Mouse (Mus musculus): Measurements from ENCODE around the gene Pcyox1. TPM values are rescaled to one million over a fixed set of nuclear protein-coding genes. Genes with fewer than 3 reads are reported as not detected.

Pcyox1 gene
- polyA plus RNA-seq, 1 experiment from 2014 or later: 113 TPM

DNA sequence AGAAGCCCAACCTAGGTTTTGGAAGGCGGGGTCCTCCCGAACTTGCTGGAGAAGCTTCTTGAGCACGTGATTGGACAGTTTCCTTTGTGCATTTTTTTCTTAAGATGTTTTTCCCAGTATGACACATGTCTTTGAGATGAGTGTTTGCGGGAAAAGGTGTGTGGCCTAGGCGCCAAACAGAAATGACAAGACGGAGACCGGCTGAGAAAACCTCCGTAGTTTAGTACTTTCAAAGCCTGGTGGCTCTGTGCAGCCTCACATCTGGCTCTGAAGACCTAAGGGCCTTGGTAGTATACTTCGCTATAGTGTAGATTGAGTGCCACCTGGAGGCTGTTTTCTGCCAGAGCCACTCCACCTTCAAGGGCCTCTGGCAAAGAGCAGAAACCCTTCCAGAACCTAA is 4.0 kb upstream of the Pcyox1 start:
- peak overlapping the region; percentile 48 for H3K4me2 ChIP-seq (replicated peaks; ENCODE audit: low read depth, low read length)
- H3K36me3 ChIP-seq (ENCODE audit: insufficient read depth, low read length): no peaks in the 10 kb centered on the region
- no peaks in the 10 kb centered on the region for H3K9me3 ChIP-seq (ENCODE audit: low read length)
- no peaks in the 10 kb centered on the region; the same call in 1 of the 2 replicates for H3K27me3 ChIP-seq (ENCODE audit: insufficient read depth, low read length)
- WGBS: 2% methylated on average over 9 of the region's 9 CpGs
- no peak overlapping the region for H3K27ac ChIP-seq (ENCODE audit: low read length)
- ATAC-seq (ENCODE audit: low FRiP score, low TSS enrichment): peak; percentile 57
- H3K4me3 ChIP-seq (ENCODE audit: low read length): peak overlapping the region; percentile 39
- peak overlapping the region; percentile 40 for H3K9ac ChIP-seq (replicated peaks; ENCODE audit: low read length)
- H3K4me1 ChIP-seq (ENCODE audit: insufficient read depth, low read length): peaks cover 12% of the 10 kb centered on the region

DNA sequence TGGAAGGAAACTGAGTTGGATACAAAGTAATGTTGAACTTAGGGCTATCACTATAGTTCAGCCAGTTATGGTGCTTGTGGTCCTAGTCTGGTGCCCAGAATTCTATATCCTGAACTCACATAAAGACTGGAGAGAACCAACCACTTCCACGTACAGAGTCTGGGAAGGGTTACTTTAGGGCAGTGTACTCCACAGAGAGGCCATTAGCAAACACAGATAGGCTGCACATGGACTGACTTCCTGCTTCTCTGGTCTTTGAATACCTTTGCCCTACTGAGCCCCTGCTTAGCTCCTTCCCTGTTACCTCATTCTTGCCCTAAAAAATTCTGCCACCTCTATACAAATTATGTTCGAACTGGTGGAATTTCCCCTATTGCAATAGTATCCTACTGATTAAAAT is 3.0 kb upstream of the Pcyox1 start:
- Histone ChIP-seq H3K36me3 (ENCODE audit: insufficient read depth, low read length) (no peaks in the 10 kb centered on the region), H3K4me2 (replicated peaks; ENCODE audit: low read depth, low read length) (no peak overlapping the region), H3K4me3 (ENCODE audit: low read length) (no peak overlapping the region), H3K9ac (replicated peaks; ENCODE audit: low read length) (no peak overlapping the region), H3K27me3 (ENCODE audit: insufficient read depth, low read length) (no peaks in the 10 kb centered on the region; the same call in 1 of the 2 replicates), H3K4me1 (ENCODE audit: insufficient read depth, low read length) (peaks cover 22% of the 10 kb centered on the region), H3K9me3 (ENCODE audit: low read length) (no peaks in the 10 kb centered on the region), H3K27ac (ENCODE audit: low read length) (no peak overlapping the region)
- ATAC-seq (ENCODE audit: low FRiP score, low TSS enrichment): no peak
- 78% methylated on average over 2 of the region's 2 CpGs for WGBS

DNA sequence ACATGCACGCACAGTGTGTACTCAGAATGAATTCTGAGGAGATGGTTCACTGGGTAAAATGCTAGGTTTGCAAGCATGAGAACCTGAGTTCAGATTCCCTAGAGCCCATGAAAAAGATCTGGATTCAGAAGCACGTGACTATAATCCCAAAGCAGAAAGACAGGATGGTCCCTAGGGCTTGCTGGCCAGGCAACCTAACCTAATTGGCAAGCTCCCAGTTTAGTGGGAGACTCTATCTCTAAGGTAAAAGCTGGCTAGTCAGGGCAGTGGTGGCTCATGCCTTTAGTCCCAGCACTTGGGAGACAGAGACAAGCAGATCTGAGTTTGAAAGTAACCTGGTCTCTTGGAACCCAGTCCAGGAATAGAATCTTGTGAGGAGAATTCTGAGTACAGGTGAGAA is 2.0 kb upstream of the Pcyox1 start:
- no peak for ATAC-seq (ENCODE audit: low FRiP score, low TSS enrichment)

DNA sequence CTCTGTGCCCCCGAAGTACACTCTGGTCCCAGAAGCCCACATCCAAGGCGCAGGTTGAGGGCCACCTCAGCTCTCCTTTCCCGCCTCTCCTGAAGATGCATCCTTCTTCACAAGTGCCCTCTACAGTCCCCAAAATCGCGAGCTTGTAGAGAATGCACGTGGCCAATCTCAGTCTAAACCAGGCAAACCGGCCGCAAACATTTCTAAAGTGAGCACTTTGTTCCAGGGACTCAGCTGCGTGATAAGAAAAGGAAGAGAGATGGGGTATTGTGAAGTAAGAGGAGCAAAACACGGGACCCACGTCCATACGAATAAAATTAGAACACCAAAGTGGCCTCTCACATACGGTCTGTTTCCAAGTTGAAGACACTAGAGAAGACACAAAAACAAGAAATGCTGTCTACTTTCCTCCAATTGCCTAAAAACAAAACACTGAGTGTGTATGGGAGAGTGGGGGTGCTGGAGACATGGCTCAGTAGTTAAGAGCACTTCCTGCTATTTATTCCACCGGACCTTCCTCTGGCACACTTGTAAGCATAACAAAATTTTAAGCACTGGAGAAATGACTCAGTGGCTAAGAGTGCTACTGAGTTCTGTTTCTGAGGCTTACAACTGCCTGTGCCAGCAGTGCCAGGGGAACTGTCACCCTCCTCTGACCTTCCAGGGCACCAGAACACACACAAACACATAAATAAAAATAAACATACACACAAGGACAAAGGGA is 465 bp upstream of the Pcyox1 start:
- H3K36me3 ChIP-seq (ENCODE audit: insufficient read depth, low read length): peaks cover 8% of the 10 kb centered on the region
- WGBS: 5% methylated on average over 14 of the region's 14 CpGs

More for the DNA sequence above, 2.0 kb upstream of the Pcyox1 start:
- Histone ChIP-seq H3K9ac (replicated peaks; ENCODE audit: low read length) (no peak overlapping the region), H3K27me3 (ENCODE audit: insufficient read depth, low read length) (no peaks in the 10 kb centered on the region; the same call in 1 of the 2 replicates), H3K27ac (ENCODE audit: low read length) (no peak overlapping the region), H3K4me1 (ENCODE audit: insufficient read depth, low read length) (peaks cover 26% of the 10 kb centered on the region), H3K4me2 (replicated peaks; ENCODE audit: low read depth, low read length) (no peak overlapping the region), H3K36me3 (ENCODE audit: insufficient read depth, low read length) (peaks cover 4% of the 10 kb centered on the region; the same call in 1 of the 2 replicates), H3K4me3 (ENCODE audit: low read length) (no peak overlapping the region), H3K9me3 (ENCODE audit: low read length) (no peaks in the 10 kb centered on the region)
- WGBS: 83% methylated on average over 2 of the region's 2 CpGs

DNA sequence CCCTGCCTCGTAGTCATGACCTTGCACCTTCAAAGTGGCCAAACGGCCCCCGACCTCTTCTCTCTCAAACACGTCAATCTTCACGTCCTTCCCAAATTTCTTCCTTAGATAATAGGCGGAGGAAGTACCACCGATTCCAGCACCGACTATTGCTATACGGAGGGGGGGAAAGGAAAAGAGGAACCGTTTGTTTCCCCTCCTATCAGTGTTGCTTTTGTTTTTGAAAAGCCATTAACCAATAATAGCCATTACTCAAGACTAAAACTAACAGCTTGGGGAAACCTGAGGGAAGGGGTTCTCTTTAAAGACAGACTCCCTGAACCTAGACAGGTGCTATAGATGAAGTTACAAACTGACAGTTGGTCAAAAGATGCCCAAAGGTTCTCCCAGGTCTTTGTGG is 985 bp downstream of the Pcyox1 start:
- no peaks in the 10 kb centered on the region; the same call in 1 of the 2 replicates for H3K27me3 ChIP-seq (ENCODE audit: insufficient read depth, low read length)
- H3K9ac ChIP-seq (replicated peaks; ENCODE audit: low read length): peak overlapping the region; percentile 80
- peak overlapping the region; percentile 80 for H3K4me3 ChIP-seq (ENCODE audit: low read length)
- WGBS: 27% methylated on average over 10 of the region's 10 CpGs
- no peaks in the 10 kb centered on the region for H3K9me3 ChIP-seq (ENCODE audit: low read length)
- H3K27ac ChIP-seq (ENCODE audit: low read length): no peak overlapping the region
- peaks cover 26% of the 10 kb centered on the region for H3K4me1 ChIP-seq (ENCODE audit: insufficient read depth, low read length)
- no peak for ATAC-seq (ENCODE audit: low FRiP score, low TSS enrichment)
- peak overlapping the region; percentile 79 for H3K4me2 ChIP-seq (replicated peaks; ENCODE audit: low read depth, low read length)
- peaks cover 20% of the 10 kb centered on the region for H3K36me3 ChIP-seq (ENCODE audit: insufficient read depth, low read length)

More for the DNA sequence above, 465 bp upstream of the Pcyox1 start:
- ATAC-seq (ENCODE audit: low FRiP score, low TSS enrichment): no peak
- Histone ChIP-seq H3K9me3 (ENCODE audit: low read length) (no peaks in the 10 kb centered on the region), H3K27ac (ENCODE audit: low read length) (peak overlapping the region; percentile 21), H3K4me1 (ENCODE audit: insufficient read depth, low read length) (peaks cover 26% of the 10 kb centered on the region), H3K4me3 (ENCODE audit: low read length) (peak overlapping the region; percentile 80), H3K9ac (replicated peaks; ENCODE audit: low read length) (peak overlapping the region; percentile 80), H3K4me2 (replicated peaks; ENCODE audit: low read depth, low read length) (peak overlapping the region; percentile 79), H3K27me3 (ENCODE audit: insufficient read depth, low read length) (no peaks in the 10 kb centered on the region; the same call in 1 of the 2 replicates)

DNA sequence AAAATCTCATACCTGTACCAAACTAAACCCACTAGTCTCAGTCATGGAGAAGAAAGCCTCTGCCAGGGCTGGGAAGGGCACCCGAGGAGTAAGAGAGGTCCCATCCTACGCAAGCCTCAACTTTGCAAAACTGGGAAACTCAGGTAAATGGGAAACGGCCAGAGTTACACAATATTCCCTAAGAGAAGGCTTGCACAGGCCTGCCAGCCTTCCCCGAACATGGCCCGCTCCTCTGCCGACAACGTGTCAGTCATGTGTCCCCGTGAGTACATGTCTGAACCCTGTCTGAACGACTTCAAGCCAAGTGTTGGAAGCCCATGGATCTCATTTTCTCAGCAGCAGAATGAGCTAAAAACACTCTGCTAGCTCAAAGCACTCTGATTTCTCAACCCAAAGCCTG is 1.9 kb downstream of the Pcyox1 start:
- ATAC-seq (ENCODE audit: low FRiP score, low TSS enrichment): no peak
- Histone ChIP-seq H3K27me3 (ENCODE audit: insufficient read depth, low read length) (no peaks in the 10 kb centered on the region; the same call in 1 of the 2 replicates), H3K4me1 (ENCODE audit: insufficient read depth, low read length) (peaks cover 23% of the 10 kb centered on the region)

DNA sequence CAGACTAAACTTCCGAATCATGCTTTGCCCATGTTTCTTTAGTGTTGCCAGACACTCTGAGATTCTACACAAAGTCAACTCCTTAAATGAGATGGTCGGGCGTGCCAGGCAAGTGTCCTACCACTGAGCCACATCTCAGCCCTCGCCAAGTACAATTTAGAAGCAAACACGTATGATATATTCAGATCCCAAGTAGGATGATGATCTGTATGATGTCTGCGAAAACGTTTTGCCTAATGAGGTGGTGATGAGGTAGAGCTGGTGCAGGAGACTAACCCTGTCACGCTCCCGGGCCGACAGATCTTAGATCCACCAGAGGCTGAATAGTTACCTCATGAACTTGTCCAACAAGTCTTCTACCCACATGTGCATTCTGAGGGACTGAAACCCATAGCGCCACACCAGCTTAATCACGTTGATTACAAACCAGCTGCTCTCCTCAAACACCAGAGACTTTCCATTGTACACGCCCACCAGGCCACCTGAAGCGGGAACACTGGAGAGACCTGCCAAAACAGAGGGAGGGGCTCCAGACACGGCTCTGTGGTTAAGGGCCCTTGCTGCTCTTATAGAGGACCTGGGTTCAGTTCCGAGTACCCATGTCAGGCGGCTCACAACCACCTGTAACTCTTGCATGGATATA is 2.8 kb downstream of the Pcyox1 start:
- 87% methylated on average over 17 of the region's 17 CpGs for WGBS
- Histone ChIP-seq H3K27ac (ENCODE audit: low read length) (no peak overlapping the region), H3K4me1 (ENCODE audit: insufficient read depth, low read length) (peaks cover 23% of the 10 kb centered on the region), H3K27me3 (ENCODE audit: insufficient read depth, low read length) (no peaks in the 10 kb centered on the region; the same call in 1 of the 2 replicates), H3K4me2 (replicated peaks; ENCODE audit: low read depth, low read length) (no peak overlapping the region), H3K4me3 (ENCODE audit: low read length) (no peak overlapping the region), H3K9ac (replicated peaks; ENCODE audit: low read length) (no peak overlapping the region), H3K9me3 (ENCODE audit: low read length) (no peaks in the 10 kb centered on the region), H3K36me3 (ENCODE audit: insufficient read depth, low read length) (peaks cover 38% of the 10 kb centered on the region)
- ATAC-seq (ENCODE audit: low FRiP score, low TSS enrichment): no peak

More for the DNA sequence above, 1.9 kb downstream of the Pcyox1 start:
- H3K9ac ChIP-seq (replicated peaks; ENCODE audit: low read length): no peak overlapping the region
- WGBS: 93% methylated on average over 9 of the region's 9 CpGs
- H3K36me3 ChIP-seq (ENCODE audit: insufficient read depth, low read length): peaks cover 30% of the 10 kb centered on the region
- no peaks in the 10 kb centered on the region for H3K9me3 ChIP-seq (ENCODE audit: low read length)
- H3K27ac ChIP-seq (ENCODE audit: low read length): no peak overlapping the region
- no peak overlapping the region for H3K4me3 ChIP-seq (ENCODE audit: low read length)
- peak overlapping the region; percentile 79; the same call in 1 of the 2 replicates for H3K4me2 ChIP-seq (replicated peaks; ENCODE audit: low read depth, low read length)

DNA sequence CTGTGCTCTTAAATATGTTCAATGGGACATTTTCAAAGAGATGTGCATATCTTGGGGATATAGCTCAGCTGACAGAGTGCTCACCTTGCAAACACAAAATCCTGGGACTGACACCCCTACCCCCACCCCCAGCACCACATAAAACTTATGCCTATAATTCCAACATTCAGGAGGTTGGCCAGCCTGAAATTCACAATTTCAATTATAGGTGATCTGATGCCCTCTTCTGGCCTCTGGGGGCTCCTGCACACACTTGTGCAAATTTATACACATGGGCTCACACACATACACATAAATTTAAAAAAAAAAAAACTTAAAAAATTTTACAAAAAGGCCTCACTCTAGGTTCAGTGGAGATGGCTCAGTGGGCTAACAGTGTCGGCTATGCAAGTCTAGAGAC is 3.8 kb downstream of the Pcyox1 start:
- Histone ChIP-seq H3K4me2 (replicated peaks; ENCODE audit: low read depth, low read length) (no peak overlapping the region), H3K27ac (ENCODE audit: low read length) (no peak overlapping the region), H3K9me3 (ENCODE audit: low read length) (no peaks in the 10 kb centered on the region), H3K4me1 (ENCODE audit: insufficient read depth, low read length) (peaks cover 23% of the 10 kb centered on the region), H3K36me3 (ENCODE audit: insufficient read depth, low read length) (peaks cover 48% of the 10 kb centered on the region), H3K4me3 (ENCODE audit: low read length) (no peak overlapping the region), H3K27me3 (ENCODE audit: insufficient read depth, low read length) (no peaks in the 10 kb centered on the region), H3K9ac (replicated peaks; ENCODE audit: low read length) (no peak overlapping the region)
- ATAC-seq (ENCODE audit: low FRiP score, low TSS enrichment): no peak
- WGBS: 100% methylated on average over 1 of the region's 1 CpGs

DNA sequence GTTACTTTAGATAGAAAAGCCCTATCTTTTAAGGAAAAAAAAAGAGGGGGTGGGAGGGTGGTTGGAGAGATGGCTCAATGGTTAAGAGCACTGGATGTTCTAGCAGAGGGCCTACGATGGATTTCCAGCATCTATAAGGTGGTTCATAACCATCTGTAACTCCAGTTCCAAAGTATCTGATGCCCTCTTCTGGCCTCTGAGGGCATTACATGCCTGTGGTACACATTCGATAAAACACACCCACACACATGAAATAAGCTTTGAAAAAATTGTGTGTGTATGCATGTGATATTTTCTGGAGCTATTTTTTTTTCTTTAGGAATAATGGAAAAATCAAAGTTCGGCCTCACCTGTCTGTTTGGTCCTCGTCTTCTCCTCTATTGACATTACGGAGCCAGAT is 5.6 kb downstream of the Pcyox1 start:
- Histone ChIP-seq H3K9ac (replicated peaks; ENCODE audit: low read length) (no peak overlapping the region), H3K27ac (ENCODE audit: low read length) (no peak overlapping the region), H3K4me3 (ENCODE audit: low read length) (no peak overlapping the region), H3K27me3 (ENCODE audit: insufficient read depth, low read length) (no peaks in the 10 kb centered on the region), H3K36me3 (ENCODE audit: insufficient read depth, low read length) (peaks cover 52% of the 10 kb centered on the region), H3K9me3 (ENCODE audit: low read length) (no peaks in the 10 kb centered on the region), H3K4me1 (ENCODE audit: insufficient read depth, low read length) (peaks cover 16% of the 10 kb centered on the region), H3K4me2 (replicated peaks; ENCODE audit: low read depth, low read length) (no peak overlapping the region)
- WGBS: 96% methylated on average over 5 of the region's 5 CpGs
- no peak for ATAC-seq (ENCODE audit: low FRiP score, low TSS enrichment)

DNA sequence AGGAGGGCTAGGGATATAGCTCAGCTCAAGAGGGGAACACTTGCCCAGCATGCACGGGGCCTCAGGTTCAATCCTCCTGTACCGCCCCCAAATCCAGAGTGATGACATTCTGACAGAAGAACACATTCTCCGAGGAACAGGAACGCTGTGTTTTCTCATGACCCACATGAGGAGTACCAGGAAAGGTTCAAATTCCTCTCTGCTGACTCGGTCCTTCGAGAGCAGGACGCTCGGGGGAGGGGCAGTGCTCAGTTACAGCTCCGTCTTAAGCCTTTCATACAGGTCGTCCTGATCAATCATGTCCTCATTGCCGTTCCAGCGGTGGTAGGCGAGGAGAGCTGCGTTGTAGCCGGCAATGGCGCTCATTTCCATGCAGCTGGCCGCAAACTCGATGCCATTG is 8.5 kb downstream of the Pcyox1 start:
- no peak overlapping the region for H3K4me3 ChIP-seq (ENCODE audit: low read length)
- no peaks in the 10 kb centered on the region for H3K9me3 ChIP-seq (ENCODE audit: low read length)
- H3K4me2 ChIP-seq (replicated peaks; ENCODE audit: low read depth, low read length): no peak overlapping the region
- H3K27me3 ChIP-seq (ENCODE audit: insufficient read depth, low read length): no peaks in the 10 kb centered on the region
- 80% methylated on average over 18 of the region's 18 CpGs for WGBS
- no peak overlapping the region for H3K9ac ChIP-seq (replicated peaks; ENCODE audit: low read length)
- peak overlapping the region; percentile 83 for H3K27ac ChIP-seq (ENCODE audit: low read length)
- H3K4me1 ChIP-seq (ENCODE audit: insufficient read depth, low read length): no peaks in the 10 kb centered on the region
- peaks cover 45% of the 10 kb centered on the region for H3K36me3 ChIP-seq (ENCODE audit: insufficient read depth, low read length)
- no peak for ATAC-seq (ENCODE audit: low FRiP score, low TSS enrichment)
